Mouse (Mus musculus) neutrophil, adult 5-6 weeks (primary cell): ENCODE measurements around the gene Polr2f. TPM values are rescaled to one million over a fixed set of nuclear protein-coding genes. Genes with fewer than 3 reads are reported as not detected.

Experiments used
- ATAC-seq: fragments of 151-379, 151-347 bp; 2 replicates; pipeline ENCODE4 v1.8.0; 2017; ENCODE audit warnings: mild to moderate bottlenecking, moderate TSS enrichment; ENCODE audit not compliant: insufficient number of reproducible peaks, poor library complexity, low FRiP score, severe bottlenecking; ENCODE audit errors: extremely low read depth
- total RNA-seq: library from RNA; stranded (forward); fragments of 200-1000 nt; gene quantifications from 2 replicates; pipeline ENCODE4 v1.2.3, GENCODE M21; 2017

The Polr2f gene
- total RNA-seq, 1 experiment from 2014 or later: 27.9 TPM

DNA sequence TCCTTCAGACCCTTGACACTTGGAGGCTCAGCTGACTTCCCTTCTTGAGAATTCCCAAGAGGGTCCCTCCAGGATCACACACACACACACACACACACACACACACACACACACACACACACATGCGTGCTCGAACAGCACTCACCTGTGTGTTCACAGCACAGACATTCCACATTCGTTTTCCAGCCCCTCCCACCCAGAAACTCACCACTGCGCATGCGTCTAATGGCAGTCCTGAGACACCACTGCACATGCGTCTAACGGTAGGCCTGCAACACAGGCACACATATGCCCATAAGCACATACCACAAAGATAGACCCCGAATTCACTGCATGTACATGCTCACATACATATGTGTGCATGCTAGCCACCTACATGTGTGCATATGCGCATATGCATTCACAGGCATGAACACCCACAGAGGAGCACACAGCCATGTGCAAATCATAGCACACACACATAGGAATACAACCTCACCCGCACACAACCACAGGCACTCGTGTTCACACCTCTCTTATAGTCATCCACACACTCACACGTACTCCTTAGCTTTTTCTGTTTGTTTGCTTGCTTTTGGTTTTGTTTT is 58.7 kb downstream of the Polr2f start:
- ATAC-seq: no peak

Other genes starting within 250 kb of the Polr2f start
- 1.0 and 2.3 TPM in 2 replicates for gene Gm49510, start 241.3 kb upstream of the Polr2f start, total RNA-seq
- gene Sh3bp1, start 241.2 kb upstream of the Polr2f start, total RNA-seq: 31.8 and 39.0 TPM in 2 replicates
- 2.1 and 3.7 TPM in 2 replicates for gene Pdxp, start 227.1 kb upstream of the Polr2f start, total RNA-seq
- gene Lgals1, start 214.3 kb upstream of the Polr2f start, total RNA-seq: 31.7 and 43.2 TPM in 2 replicates
- 18.9 and 22.6 TPM in 2 replicates for gene Nol12, start 206.1 kb upstream of the Polr2f start, total RNA-seq
- 37.2 and 41.9 TPM in 2 replicates for gene Triobp, start 193.3 kb upstream of the Polr2f start, total RNA-seq
- gene H1f0, start 112.6 kb upstream of the Polr2f start, total RNA-seq: 3.3 and 6.8 TPM in 2 replicates
- not detected in 2 replicates for gene Galr3, start 99.1 kb upstream of the Polr2f start, total RNA-seq
- 19.2 and 22.6 TPM in 2 replicates for gene Ankrd54, start 78.1 kb upstream of the Polr2f start, total RNA-seq
- gene Eif3l, start 65.8 kb upstream of the Polr2f start, total RNA-seq: 97.7 and 106 TPM in 2 replicates
- gene Micall1, start 32.1 kb upstream of the Polr2f start, total RNA-seq: 31.8 and 32.7 TPM in 2 replicates
- gene 1700088E04Rik, start 244 bp downstream of the Polr2f start, total RNA-seq: 0.12 and 0.49 TPM in 2 replicates
- gene Sox10, start 24.2 kb downstream of the Polr2f start, total RNA-seq: not detected in 2 replicates
- gene Pick1, start 88.2 kb downstream of the Polr2f start, total RNA-seq: 16.1 and 16.2 TPM in 2 replicates
- gene Gm49486, start 88.4 kb downstream of the Polr2f start, total RNA-seq: 1.0 and 1.1 TPM in 2 replicates
- gene Slc16a8, start 113.8 kb downstream of the Polr2f start, total RNA-seq: not detected in 2 replicates
- not detected in 2 replicates for gene Baiap2l2, start 144.5 kb downstream of the Polr2f start, total RNA-seq
- gene Pla2g6, start 187.4 kb downstream of the Polr2f start, total RNA-seq: 3.4 and 5.5 TPM in 2 replicates
- 2.7 and 3.4 TPM in 2 replicates for gene Maff, start 205.6 kb downstream of the Polr2f start, total RNA-seq